Mouse (Mus musculus) intestine, embryonic 15.5 days (tissue): ENCODE measurements at regions not wholly inside any gene's neighbourhood (a gene's known extent, or its start where the extent isn't known, plus 50 kb on each side); places are given as distances from the start of the nearest gene placed in this dataset.

Experiments
- ATAC-seq: fragments of 200-750 bp; cut with Nextera tagmentation; 2 replicates; pipeline ENCODE4 v1.8.0; 2017; ENCODE audit warnings: moderate TSS enrichment, moderate library complexity
- H3K27ac ChIP-seq: fragments of 300-500 bp; sonication (generic); 2 replicates; pipeline ENCODE4 v1.5.1; 2015; ENCODE audit warnings: mild to moderate bottlenecking, inconsistent platforms
- H3K27me3 ChIP-seq: fragments of 300-500 bp; sonication (generic); replicated peaks from 2 replicates; pipeline ENCODE4 v1.6.1; 2015; ENCODE audit warnings: inconsistent platforms
- H3K36me3 ChIP-seq: fragments of 300-500 bp; sonication (generic); 2 replicates; pipeline ENCODE4 v1.6.1; 2015; ENCODE audit warnings: inconsistent platforms
- H3K4me1 ChIP-seq: fragments of 300-500 bp; sonication (generic); replicated peaks from 2 replicates; pipeline ENCODE4 v1.6.1; 2015; ENCODE audit warnings: inconsistent platforms
- H3K4me2 ChIP-seq: fragments of 300-500 bp; sonication (generic); replicated peaks from 2 replicates; pipeline ENCODE4 v1.6.1; 2015; ENCODE audit warnings: mild to moderate bottlenecking, inconsistent platforms
- H3K4me3 ChIP-seq: fragments of 300-500 bp; sonication (generic); replicated peaks from 2 replicates; pipeline ENCODE4 v1.5.1; 2015; ENCODE audit warnings: inconsistent platforms
- H3K9ac ChIP-seq: fragments of 300-500 bp; sonication (generic); 2 replicates; pipeline ENCODE4 v1.6.1; 2015; ENCODE audit warnings: inconsistent platforms
- H3K9me3 ChIP-seq: fragments of 300-500 bp; sonication (generic); 2 replicates; pipeline ENCODE4 v1.6.1; 2016; ENCODE audit warnings: inconsistent platforms
- WGBS: fragments of 180-500 bp; shearing (Covaris S2); methylation state at CpG from one replicate; pipeline ENCODE4 v1.1.7; 2015; 5-methylcytosine and 5-hydroxymethylcytosine counted together

DNA sequence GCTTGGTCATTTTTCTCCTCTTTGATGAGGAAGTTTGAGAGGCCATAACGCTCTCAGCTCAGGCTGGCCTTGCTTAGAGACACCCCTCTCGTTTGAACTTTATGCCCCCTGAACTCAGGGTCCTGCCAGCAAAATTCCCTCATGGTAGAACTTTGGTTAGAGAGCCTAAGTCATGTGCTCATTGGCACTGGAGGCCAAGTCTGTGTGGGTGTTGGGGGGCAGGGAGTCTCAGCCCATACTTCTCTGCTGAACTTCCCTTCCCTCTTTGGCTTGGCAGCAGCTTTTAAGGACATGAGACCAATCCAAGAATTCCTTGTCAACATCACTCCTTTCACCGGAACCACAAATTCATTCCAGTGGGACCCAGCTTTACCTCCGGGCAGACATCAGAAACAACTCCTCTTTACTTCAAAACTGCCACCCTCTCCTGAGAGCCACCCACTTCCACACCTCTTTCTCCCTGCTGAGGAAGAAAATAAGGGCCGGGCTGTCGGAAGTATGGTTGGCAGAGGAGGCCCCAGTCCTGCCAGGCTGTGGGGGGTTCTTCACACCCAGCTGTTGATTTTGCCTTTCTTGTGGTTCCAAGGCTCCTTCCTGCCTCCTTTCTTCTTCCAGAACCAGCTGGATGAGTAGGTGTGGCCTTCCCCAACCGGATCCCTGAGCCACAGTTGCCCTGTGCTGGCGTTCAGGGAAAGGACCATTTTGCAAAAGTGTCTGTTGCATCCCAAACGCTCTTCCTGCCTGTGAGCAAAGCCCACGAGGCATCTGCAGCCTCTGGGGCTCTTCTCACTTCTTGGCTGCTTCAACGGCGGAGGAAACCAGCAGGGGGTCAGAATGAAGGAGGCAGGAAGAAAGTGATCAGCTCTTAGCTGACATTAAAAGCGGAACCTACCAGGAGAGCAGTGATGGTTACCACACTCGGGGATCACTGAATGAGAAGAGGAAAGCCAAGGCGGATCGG, 91.5 kb upstream of the Gadd45a start:
- no peak for ATAC-seq
- Histone ChIP-seq H3K9me3 (no peaks in the 10 kb centered on the region), H3K4me1 (no peaks in the 10 kb centered on the region), H3K36me3 (no peaks in the 10 kb centered on the region), H3K27ac (no peak overlapping the region), H3K4me2 (no peak overlapping the region), H3K27me3 (no peaks in the 10 kb centered on the region), H3K9ac (no peak overlapping the region), H3K4me3 (no peak overlapping the region)
- WGBS: 56% methylated on average over 16 of the region's 16 CpGs

GRCm38 (mm10) chr6:67127727-67128126, 90.5 kb upstream of the Gadd45a start:
- Histone ChIP-seq H3K4me1 (no peaks in the 10 kb centered on the region), H3K4me3 (no peak overlapping the region), H3K36me3 (no peaks in the 10 kb centered on the region), H3K4me2 (no peak overlapping the region), H3K9me3 (no peaks in the 10 kb centered on the region), H3K9ac (no peak overlapping the region), H3K27me3 (no peaks in the 10 kb centered on the region), H3K27ac (no peak overlapping the region)
- no peak for ATAC-seq
- 84% methylated on average over 4 of the region's 4 CpGs for WGBS

- no peak overlapping the region for H3K4me2 ChIP-seq
- H3K4me1 ChIP-seq: no peaks in the 10 kb centered on the region
- WGBS: 69% methylated on average over 7 of the region's 7 CpGs
- no peaks in the 10 kb centered on the region for H3K36me3 ChIP-seq
- no peak overlapping the region for H3K9ac ChIP-seq
- no peak for ATAC-seq
- no peak overlapping the region for H3K27ac ChIP-seq
- no peaks in the 10 kb centered on the region for H3K9me3 ChIP-seq
- H3K4me3 ChIP-seq: no peak overlapping the region
- H3K27me3 ChIP-seq: no peaks in the 10 kb centered on the region
These were observed 88.6 kb upstream of the Gadd45a start for GRCm38 (mm10) chr6:67125715-67126312.

GRCm38 (mm10) chr6:67124089-67124488, 86.8 kb upstream of the Gadd45a start:
- Histone ChIP-seq H3K4me3 (no peak overlapping the region), H3K4me2 (no peak overlapping the region), H3K9me3 (no peaks in the 10 kb centered on the region), H3K27ac (no peak overlapping the region), H3K9ac (no peak overlapping the region), H3K4me1 (no peaks in the 10 kb centered on the region), H3K36me3 (no peaks in the 10 kb centered on the region), H3K27me3 (no peaks in the 10 kb centered on the region)
- peak; percentile 81 for ATAC-seq
- 51% methylated on average over 2 of the region's 2 CpGs for WGBS

GRCm38 (mm10) chr6:67123071-67123470, 85.8 kb upstream of the Gadd45a start:
- WGBS: 67% methylated on average over 4 of the region's 4 CpGs
- no peaks in the 10 kb centered on the region for H3K9me3 ChIP-seq
- H3K4me3 ChIP-seq: no peak overlapping the region
- no peak overlapping the region for H3K4me2 ChIP-seq
- no peak for ATAC-seq
- H3K9ac ChIP-seq: no peak overlapping the region
- H3K36me3 ChIP-seq: no peaks in the 10 kb centered on the region
- H3K27me3 ChIP-seq: no peaks in the 10 kb centered on the region
- H3K4me1 ChIP-seq: no peaks in the 10 kb centered on the region
- H3K27ac ChIP-seq: no peak overlapping the region

- Histone ChIP-seq H3K9ac (no peak overlapping the region), H3K9me3 (no peaks in the 10 kb centered on the region), H3K4me3 (no peak overlapping the region), H3K36me3 (no peaks in the 10 kb centered on the region), H3K4me2 (no peak overlapping the region), H3K27ac (no peak overlapping the region), H3K27me3 (no peaks in the 10 kb centered on the region), H3K4me1 (peaks cover 11% of the 10 kb centered on the region; the same call in 1 of the 2 replicates)
- WGBS: 76% methylated on average over 3 of the region's 3 CpGs
- no peak for ATAC-seq
These were observed 79.0 kb upstream of the Gadd45a start for GRCm38 (mm10) chr6:67116306-67116705.

- 61% methylated on average over 1 of the region's 1 CpGs for WGBS
- H3K4me1 ChIP-seq: peaks cover 11% of the 10 kb centered on the region; the same call in 1 of the 2 replicates
- no peak overlapping the region for H3K9ac ChIP-seq
- ATAC-seq: no peak
- no peak overlapping the region for H3K4me3 ChIP-seq
- H3K36me3 ChIP-seq: no peaks in the 10 kb centered on the region
- no peak overlapping the region for H3K4me2 ChIP-seq
- no peaks in the 10 kb centered on the region for H3K27me3 ChIP-seq
- H3K27ac ChIP-seq: no peak overlapping the region
- H3K9me3 ChIP-seq: no peaks in the 10 kb centered on the region
These were observed 78.4 kb upstream of the Gadd45a start for GRCm38 (mm10) chr6:67115505-67116303.

DNA sequence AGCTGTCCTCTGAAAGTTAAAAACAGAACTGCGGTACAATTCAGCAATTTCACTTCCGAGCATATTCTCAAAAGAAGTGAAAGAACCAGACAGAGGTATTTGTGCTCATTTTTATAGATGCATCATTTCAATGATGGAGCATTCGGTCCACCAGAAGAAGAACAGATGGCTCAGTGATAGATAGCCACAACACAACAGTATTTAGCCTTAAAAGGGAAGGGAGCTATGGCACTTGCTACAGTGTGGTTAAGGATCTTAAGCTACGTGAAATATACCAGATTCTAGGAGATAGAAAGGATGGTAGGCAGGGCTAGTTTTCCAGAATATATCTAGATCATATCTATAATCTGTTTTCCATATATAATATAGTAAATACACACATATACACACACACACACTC, 77.5 kb upstream of the Gadd45a start:
- H3K27me3 ChIP-seq: no peaks in the 10 kb centered on the region
- H3K4me2 ChIP-seq: no peak overlapping the region
- ATAC-seq: no peak
- H3K9ac ChIP-seq: no peak overlapping the region
- 77% methylated on average over 4 of the region's 4 CpGs for WGBS
- peaks cover 11% of the 10 kb centered on the region; the same call in 1 of the 2 replicates for H3K4me1 ChIP-seq
- H3K27ac ChIP-seq: no peak overlapping the region
- H3K36me3 ChIP-seq: no peaks in the 10 kb centered on the region
- no peak overlapping the region for H3K4me3 ChIP-seq
- H3K9me3 ChIP-seq: no peaks in the 10 kb centered on the region

- Histone ChIP-seq H3K4me1 (peaks cover 11% of the 10 kb centered on the region; the same call in 1 of the 2 replicates), H3K9me3 (no peaks in the 10 kb centered on the region), H3K27me3 (no peaks in the 10 kb centered on the region), H3K4me3 (peak overlapping the region; percentile 27), H3K4me2 (peak overlapping the region; percentile 66), H3K27ac (0 out of 2 replicates have a peak overlapping the region, but pooled peaks have one; percentile 17), H3K9ac (peak overlapping the region; percentile 44), H3K36me3 (no peaks in the 10 kb centered on the region)
- WGBS: 12% methylated on average over 26 of the region's 26 CpGs
- ATAC-seq: peak; percentile 91
These were observed 76.5 kb upstream of the Gadd45a start for GRCm38 (mm10) chr6:67113686-67114278.

GRCm38 (mm10) chr6:67113261-67113660, 76.0 kb upstream of the Gadd45a start:
- Histone ChIP-seq H3K9ac (no peak overlapping the region), H3K27me3 (no peaks in the 10 kb centered on the region), H3K4me2 (peak overlapping the region; percentile 66), H3K4me3 (no peak overlapping the region), H3K27ac (no peak overlapping the region), H3K4me1 (peaks cover 11% of the 10 kb centered on the region; the same call in 1 of the 2 replicates), H3K36me3 (no peaks in the 10 kb centered on the region), H3K9me3 (no peaks in the 10 kb centered on the region)
- 79% methylated on average over 4 of the region's 4 CpGs for WGBS
- ATAC-seq: peak; percentile 10; the same call in 1 of the 2 replicates

- no peaks in the 10 kb centered on the region for H3K9me3 ChIP-seq
- no peak overlapping the region for H3K4me3 ChIP-seq
- H3K4me1 ChIP-seq: peaks cover 11% of the 10 kb centered on the region; the same call in 1 of the 2 replicates
- H3K36me3 ChIP-seq: no peaks in the 10 kb centered on the region
- 72% methylated on average over 6 of the region's 6 CpGs for WGBS
- no peak overlapping the region for H3K4me2 ChIP-seq
- ATAC-seq: no peak
- H3K27me3 ChIP-seq: no peaks in the 10 kb centered on the region
- no peak overlapping the region for H3K9ac ChIP-seq
- no peak overlapping the region for H3K27ac ChIP-seq
These were observed 75.1 kb upstream of the Gadd45a start for GRCm38 (mm10) chr6:67112311-67112710.

DNA sequence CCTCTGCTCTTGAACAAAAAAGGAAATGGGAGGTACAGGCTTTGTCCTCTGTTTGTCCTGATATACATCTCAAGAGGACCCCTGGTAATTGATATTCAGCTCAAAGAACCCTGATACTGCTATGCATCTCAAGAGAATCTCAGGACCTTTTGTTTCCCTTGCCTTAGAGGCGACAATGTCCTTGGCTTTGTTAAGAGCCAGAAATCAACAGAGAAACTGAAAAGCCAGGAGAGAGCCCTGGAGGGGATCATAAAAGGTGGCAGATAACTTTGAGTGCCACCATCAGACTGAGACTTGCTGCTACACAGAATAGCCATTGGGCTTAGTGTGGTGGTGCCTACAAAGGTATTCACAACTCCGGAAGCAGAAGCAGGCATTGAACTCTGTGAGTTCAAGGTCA, 74.3 kb upstream of the Gadd45a start:
- no peak for ATAC-seq
- Histone ChIP-seq H3K9me3 (no peaks in the 10 kb centered on the region), H3K27ac (no peak overlapping the region), H3K4me3 (no peak overlapping the region), H3K36me3 (no peaks in the 10 kb centered on the region), H3K4me2 (no peak overlapping the region), H3K4me1 (peaks cover 11% of the 10 kb centered on the region; the same call in 1 of the 2 replicates), H3K27me3 (no peaks in the 10 kb centered on the region), H3K9ac (no peak overlapping the region)
- 73% methylated on average over 2 of the region's 2 CpGs for WGBS
